Mouse (Mus musculus): ENCODE data around the gene Gm17571.

DNA sequence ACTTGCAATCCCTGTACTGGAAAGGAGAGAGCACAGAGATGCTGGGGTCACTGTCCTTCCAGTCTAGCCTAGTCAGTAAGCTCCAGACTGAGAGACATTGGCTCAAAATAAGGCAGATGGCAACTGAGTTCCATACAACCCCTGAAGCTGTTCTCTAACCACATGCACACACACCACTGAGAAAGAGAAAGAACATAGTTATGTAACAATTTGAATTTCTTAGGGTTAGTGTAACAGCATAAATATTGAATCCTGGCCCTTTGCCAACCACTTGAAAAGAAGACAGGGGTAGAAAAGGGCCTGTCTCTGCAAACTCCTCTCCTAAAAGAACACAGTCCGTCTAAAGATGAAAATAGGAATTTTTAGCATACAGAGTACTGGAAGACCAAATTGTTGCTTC is 12.8 kb upstream of the Gm17571 start:
- no peak for TF ChIP-seq CTCF (conservative IDR thresholded peaks at IDR 0.05 in 1 of 2, IDR thresholded peaks at IDR 0.05 in 1 of 2; ENCODE audit: low read depth in 2 of 2, low read length in 2 of 2)
- TF ChIP-seq ZNF384 (IDR thresholded peaks at IDR 0.05; ENCODE audit: low read depth, low read length): no peak
- TF ChIP-seq MAFK (IDR thresholded peaks at IDR 0.05; ENCODE audit: insufficient replicate concordance, low read length): no peak
- TF ChIP-seq POLR2A (IDR thresholded peaks at IDR 0.05; ENCODE audit: low read depth, low read length): no peak
- no peak for TF ChIP-seq EP300 (IDR thresholded peaks at IDR 0.05; ENCODE audit: low read length)
